Mouse (Mus musculus) liver, embryonic 16.5 days (tissue): ENCODE data around the gene R3hdml. TPM values are rescaled to one million over a fixed set of nuclear protein-coding genes. Genes with fewer than 3 reads are reported as not detected.
"Not testable (repeated sequence)": the region's sequence is repeated elsewhere in the genome, so short reads cannot be mapped to it uniquely, and the experiment has no call there.

Source experiments
- ATAC-seq: fragments of 200-750 bp; cut with Nextera tagmentation; 2 replicates; pipeline ENCODE4 v1.8.0; 2017; ENCODE audit warnings: low read depth, mild to moderate bottlenecking, moderate number of reproducible peaks, moderate library complexity
- H3K27ac ChIP-seq: fragments of 300-500 bp; sonication (generic); 2 replicates; pipeline ENCODE4 v1.5.1; 2014; ENCODE audit warnings: mild to moderate bottlenecking, low read length
- H3K27me3 ChIP-seq: fragments of 300-500 bp; sonication (generic); 2 replicates; pipeline ENCODE4 v1.6.1; 2014; ENCODE audit warnings: low read depth, low read length, mixed read lengths; ENCODE audit not compliant: control insufficient read depth, insufficient read depth
- H3K36me3 ChIP-seq: fragments of 300-500 bp; sonication (generic); 2 replicates; pipeline ENCODE4 v1.6.1; 2014; ENCODE audit warnings: mild to moderate bottlenecking; ENCODE audit not compliant: control insufficient read depth, insufficient read depth
- H3K4me1 ChIP-seq: fragments of 300-500 bp; sonication (generic); 2 replicates; pipeline ENCODE4 v1.6.1; 2014; ENCODE audit warnings: low read depth, low read length, mixed read lengths; ENCODE audit not compliant: control insufficient read depth
- H3K4me2 ChIP-seq: fragments of 300-500 bp; sonication (generic); 2 replicates; pipeline ENCODE4 v1.6.1; 2014; ENCODE audit warnings: low read depth, low read length, mixed read lengths
- H3K4me3 ChIP-seq: fragments of 300-500 bp; sonication (generic); 2 replicates; pipeline ENCODE4 v1.5.1; 2014; ENCODE audit warnings: low read depth, mild to moderate bottlenecking, low read length
- H3K9ac ChIP-seq: fragments of 300-500 bp; sonication (generic); 2 replicates; pipeline ENCODE4 v1.6.1; 2014; ENCODE audit warnings: low read depth, low read length
- H3K9me3 ChIP-seq: fragments of 300-500 bp; sonication (generic); replicated peaks from 2 replicates; pipeline ENCODE4 v1.6.1; 2016; ENCODE audit warnings: low read length; ENCODE audit not compliant: control insufficient read depth
- WGBS: fragments of 180-500 bp; shearing (Covaris S2); extraction: QIAGEN DNeasy Blood & Tissue Kit; methylation state at CpG from one replicate; pipeline ENCODE4 v1.1.7; 2014; ENCODE audit not compliant: insufficient replicate concordance; 5-methylcytosine and 5-hydroxymethylcytosine counted together
- polyA plus RNA-seq: library from polyadenylated mRNA; unstranded; fragments of >200 nt; fragmentation: Nextera tagmentation; extraction: Ambion mirVana; gene quantifications from 2 replicates; pipeline ENCODE4 v1.2.1, GENCODE M21; 2015

Gene R3hdml
- polyA plus RNA-seq, 1 experiment from 2014 or later = not detected

DNA sequence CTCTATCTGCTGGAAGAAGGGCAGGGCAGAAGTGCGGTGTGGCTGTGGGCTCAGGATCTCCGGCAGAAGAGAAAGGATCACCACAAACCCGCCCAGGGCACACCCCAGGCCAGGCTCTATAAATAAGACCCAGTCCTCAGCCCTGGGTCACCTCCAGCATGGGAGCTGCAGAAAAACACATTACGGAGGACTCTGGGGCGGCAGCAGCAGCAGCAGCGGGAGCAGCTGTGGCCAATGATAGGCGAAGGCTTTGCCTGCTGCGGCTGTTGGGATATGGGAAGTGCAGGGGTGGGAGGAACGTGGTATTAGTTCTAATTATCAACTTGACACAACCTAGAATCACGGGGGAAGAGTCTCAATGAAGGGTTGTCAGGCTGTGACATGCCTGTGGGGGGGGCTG is 32.7 kb upstream of the R3hdml start:
- Histone ChIP-seq H3K4me3 (no peak overlapping the region), H3K36me3 (no peaks in the 10 kb centered on the region), H3K9ac (no peak overlapping the region), H3K27ac (no peak overlapping the region), H3K4me1 (no peaks in the 10 kb centered on the region; the same call in 1 of the 2 replicates), H3K27me3 (peaks cover 9% of the 10 kb centered on the region), H3K4me2 (no peak overlapping the region), H3K9me3 (no peaks in the 10 kb centered on the region)
- 29% methylated on average over 10 of the region's 10 CpGs for WGBS
- ATAC-seq = no peak

DNA sequence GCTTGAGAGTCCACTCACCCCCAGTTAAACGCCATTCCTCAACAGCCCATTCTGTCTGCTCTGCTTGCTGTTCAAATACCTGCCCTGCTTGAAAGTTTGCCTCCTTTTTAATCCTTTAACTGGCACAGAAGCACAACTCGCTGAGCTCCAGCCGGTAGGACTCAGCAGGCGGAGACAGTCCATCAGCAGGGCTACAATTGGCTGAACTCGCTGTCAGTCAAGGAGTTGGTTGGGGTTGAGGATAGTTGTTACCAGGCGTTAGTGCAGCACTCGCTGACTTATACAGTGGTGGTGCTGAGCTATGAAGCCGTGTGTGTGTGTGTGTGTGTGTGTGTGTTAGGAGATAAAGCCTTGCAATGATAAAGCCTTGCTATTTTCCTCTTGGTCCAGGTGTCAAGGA is 31.5 kb upstream of the R3hdml start:
- Histone ChIP-seq H3K27me3 (peaks cover 9% of the 10 kb centered on the region), H3K4me2 (no peak overlapping the region), H3K9me3 (no peaks in the 10 kb centered on the region), H3K9ac (no peak overlapping the region), H3K27ac (no peak overlapping the region), H3K4me1 (no peaks in the 10 kb centered on the region; the same call in 1 of the 2 replicates), H3K36me3 (no peaks in the 10 kb centered on the region), H3K4me3 (no peak overlapping the region)
- no peak for ATAC-seq
- 71% methylated on average over 8 of the region's 8 CpGs for WGBS

DNA sequence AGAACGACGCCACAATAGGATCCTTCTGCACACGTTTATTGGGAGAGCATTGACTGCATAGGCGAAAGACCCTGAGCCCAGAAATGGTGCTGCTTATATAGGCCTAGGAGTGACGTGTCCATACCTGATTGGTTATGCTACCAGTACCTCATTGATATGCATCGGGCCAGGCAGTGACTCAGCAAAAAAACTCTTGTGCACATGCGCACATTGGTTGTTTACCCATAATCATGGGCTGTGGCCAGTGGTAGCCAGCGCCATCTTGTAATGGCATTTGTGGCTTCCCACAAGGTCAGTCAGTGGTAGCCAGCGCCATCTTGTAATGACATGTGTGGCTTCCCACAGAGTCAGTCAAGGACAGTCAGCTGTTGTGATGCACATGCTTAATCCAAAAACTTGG is 30.8 kb upstream of the R3hdml start:
- H3K27me3 ChIP-seq, H3K36me3 ChIP-seq, H3K27ac ChIP-seq, H3K4me1 ChIP-seq, H3K4me3 ChIP-seq, H3K9ac ChIP-seq, H3K9me3 ChIP-seq, ATAC-seq, H3K4me2 ChIP-seq: not testable (repeated sequence)
- 76% methylated on average over 9 of the region's 9 CpGs for WGBS

DNA sequence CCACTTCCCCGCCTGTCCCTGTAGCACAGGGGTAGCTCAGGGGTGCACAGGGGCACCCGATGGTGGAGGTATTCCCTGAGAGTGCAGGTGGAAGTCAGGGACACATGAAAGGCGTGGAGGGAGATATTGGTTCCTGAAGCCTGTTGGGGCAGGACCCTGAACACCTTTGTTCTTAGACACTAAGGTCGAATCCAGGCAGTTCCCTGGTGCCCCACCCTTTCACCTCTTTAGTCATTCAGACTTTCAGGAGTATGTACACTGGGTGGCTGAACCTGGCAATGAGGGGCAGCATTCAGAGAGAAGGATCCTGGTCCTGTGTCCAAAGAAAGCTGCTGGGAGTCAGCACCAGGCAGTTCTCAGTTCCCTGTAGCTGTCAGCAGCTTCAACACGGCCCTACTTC is 29.7 kb upstream of the R3hdml start:
- H3K36me3 ChIP-seq = no peaks in the 10 kb centered on the region
- no peak overlapping the region for H3K27ac ChIP-seq
- WGBS = 56% methylated on average over 5 of the region's 5 CpGs
- no peaks in the 10 kb centered on the region for H3K9me3 ChIP-seq
- no peak for ATAC-seq
- no peak overlapping the region for H3K4me3 ChIP-seq
- no peak overlapping the region for H3K9ac ChIP-seq
- peaks cover 9% of the 10 kb centered on the region for H3K27me3 ChIP-seq
- H3K4me1 ChIP-seq = no peaks in the 10 kb centered on the region; the same call in 1 of the 2 replicates
- no peak overlapping the region for H3K4me2 ChIP-seq

DNA sequence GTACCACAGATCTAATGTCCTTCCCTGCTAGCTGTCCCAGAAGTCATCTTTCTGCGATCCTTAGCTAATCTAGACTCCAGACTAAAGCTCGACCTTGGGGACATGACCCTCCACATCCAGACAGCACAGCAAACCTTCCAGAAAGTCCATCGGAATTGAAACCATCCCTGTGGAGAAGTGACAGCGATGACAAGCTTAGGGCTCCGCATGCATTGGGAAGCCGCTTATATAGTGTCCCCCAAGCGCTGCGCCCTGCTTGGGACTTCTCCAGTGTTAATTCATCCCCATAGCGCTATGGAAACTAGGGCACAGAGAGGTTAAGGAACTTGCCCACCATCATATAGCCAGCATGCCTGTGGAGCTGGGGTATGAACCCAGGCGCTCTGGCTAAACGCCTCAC is 29.3 kb upstream of the R3hdml start:
- Histone ChIP-seq H3K9me3 (no peaks in the 10 kb centered on the region), H3K27ac (no peak overlapping the region), H3K4me3 (no peak overlapping the region), H3K4me1 (no peaks in the 10 kb centered on the region; the same call in 1 of the 2 replicates), H3K9ac (no peak overlapping the region), H3K4me2 (no peak overlapping the region), H3K27me3 (peaks cover 9% of the 10 kb centered on the region), H3K36me3 (no peaks in the 10 kb centered on the region)
- no peak for ATAC-seq
- WGBS = 64% methylated on average over 11 of the region's 11 CpGs

DNA sequence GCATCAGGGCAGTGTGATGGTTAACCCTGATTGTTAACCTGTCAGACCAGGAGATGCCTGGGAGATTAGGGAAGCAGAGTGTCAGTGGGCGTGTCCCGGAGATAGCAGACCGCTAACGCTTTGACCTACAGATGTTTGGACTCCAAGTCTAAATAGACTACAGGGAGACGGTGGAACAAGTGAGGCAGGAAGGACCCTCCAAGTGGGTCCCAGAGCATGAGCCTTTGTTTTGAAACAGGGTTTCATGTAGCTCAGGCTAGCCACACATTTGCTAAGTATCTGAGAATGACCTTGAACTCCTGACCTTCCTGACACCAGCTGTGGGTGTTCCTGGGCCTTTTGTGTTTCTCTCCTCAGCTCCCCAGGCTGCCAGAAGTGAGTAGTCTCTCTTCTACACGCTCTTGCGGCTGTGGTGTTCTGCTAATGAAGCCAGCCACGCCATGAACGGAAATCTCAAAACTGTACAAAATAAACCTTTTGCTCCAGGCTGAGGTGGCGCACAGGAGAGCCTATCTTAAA is 28.8 kb upstream of the R3hdml start:
- Histone ChIP-seq H3K9ac (no peak overlapping the region), H3K4me2 (no peak overlapping the region), H3K27ac (no peak overlapping the region), H3K27me3 (peaks cover 9% of the 10 kb centered on the region), H3K9me3 (no peaks in the 10 kb centered on the region), H3K4me1 (no peaks in the 10 kb centered on the region; the same call in 1 of the 2 replicates), H3K36me3 (peaks cover 2% of the 10 kb centered on the region; the same call in 1 of the 2 replicates), H3K4me3 (no peak overlapping the region)
- no peak for ATAC-seq
- WGBS = 45% methylated on average over 10 of the region's 10 CpGs

DNA sequence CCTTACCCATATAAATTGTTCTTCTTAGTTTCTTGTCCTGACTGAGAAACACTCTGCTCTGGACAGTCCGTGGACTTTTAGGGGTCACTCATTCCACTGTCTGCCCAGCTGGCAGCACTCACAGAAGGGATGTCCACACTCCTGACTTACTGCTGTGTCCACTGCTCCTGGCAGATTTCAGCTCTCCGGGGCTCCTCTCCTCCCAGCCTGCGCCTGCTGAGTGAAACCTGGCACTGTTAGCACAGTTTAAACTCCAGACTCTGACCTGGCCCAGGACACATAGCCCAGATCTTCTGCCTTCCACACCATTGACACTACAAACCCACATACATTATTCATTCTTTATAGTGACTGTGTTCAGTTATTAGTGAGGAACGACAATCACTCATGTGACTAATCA is 28.1 kb upstream of the R3hdml start:
- no peak overlapping the region for H3K4me3 ChIP-seq
- no peak for ATAC-seq
- no peaks in the 10 kb centered on the region; the same call in 1 of the 2 replicates for H3K4me1 ChIP-seq
- peaks cover 4% of the 10 kb centered on the region for H3K27me3 ChIP-seq
- no peak overlapping the region for H3K4me2 ChIP-seq
- peaks cover 2% of the 10 kb centered on the region; the same call in 1 of the 2 replicates for H3K36me3 ChIP-seq
- no peak overlapping the region for H3K9ac ChIP-seq
- WGBS = 51% methylated on average over 4 of the region's 4 CpGs
- H3K27ac ChIP-seq = no peak overlapping the region
- H3K9me3 ChIP-seq = no peaks in the 10 kb centered on the region

DNA sequence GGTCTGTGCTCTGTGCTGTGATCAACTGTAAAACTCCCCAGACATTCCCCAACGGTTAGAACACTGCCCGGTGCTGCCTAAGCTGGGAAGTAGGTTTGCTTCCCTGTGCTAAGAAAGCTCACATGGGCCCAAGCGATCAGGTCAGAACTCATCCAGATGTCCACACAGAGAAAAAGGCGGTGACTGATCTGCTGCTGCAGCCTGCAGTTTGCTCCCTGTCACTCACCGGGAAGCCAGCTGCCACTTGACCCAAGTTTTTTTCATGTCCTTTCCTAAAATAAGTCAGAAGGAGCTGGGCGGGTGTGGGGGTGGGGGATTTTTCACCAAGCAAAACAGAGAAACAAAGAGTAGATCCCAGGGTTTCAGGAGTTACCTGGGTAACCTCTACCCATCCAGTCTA is 27.6 kb upstream of the R3hdml start:
- Histone ChIP-seq H3K9me3 (no peaks in the 10 kb centered on the region), H3K4me1 (no peaks in the 10 kb centered on the region; the same call in 1 of the 2 replicates), H3K27ac (no peak overlapping the region), H3K27me3 (no peaks in the 10 kb centered on the region; the same call in 1 of the 2 replicates), H3K4me3 (no peak overlapping the region), H3K4me2 (no peak overlapping the region), H3K9ac (no peak overlapping the region), H3K36me3 (peaks cover 2% of the 10 kb centered on the region; the same call in 1 of the 2 replicates)
- WGBS = 63% methylated on average over 6 of the region's 6 CpGs
- ATAC-seq = no peak

DNA sequence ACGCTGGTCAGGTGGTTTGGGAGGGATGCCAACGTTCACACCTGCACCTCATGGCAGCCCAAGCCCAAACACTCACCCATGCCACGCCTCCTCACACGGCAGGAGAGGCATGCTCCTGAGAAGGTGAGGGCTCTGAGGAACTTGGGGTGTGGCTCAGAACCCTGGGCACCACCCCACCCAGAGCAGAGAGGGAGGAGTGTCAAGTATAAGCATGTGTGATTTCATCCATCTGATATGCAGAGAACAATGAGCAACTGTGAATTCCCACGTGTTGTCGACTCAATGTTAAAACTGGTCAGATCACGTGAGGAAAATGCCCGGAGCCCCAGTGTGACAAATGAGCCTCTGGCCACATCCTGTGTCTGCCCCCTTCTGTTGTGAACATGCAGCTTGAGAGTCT is 25.3 kb upstream of the R3hdml start:
- no peak overlapping the region for H3K4me2 ChIP-seq
- H3K4me3 ChIP-seq = no peak overlapping the region
- no peak for ATAC-seq
- no peak overlapping the region for H3K9ac ChIP-seq
- peaks cover 2% of the 10 kb centered on the region; the same call in 1 of the 2 replicates for H3K36me3 ChIP-seq
- WGBS = 55% methylated on average over 8 of the region's 8 CpGs
- no peaks in the 10 kb centered on the region for H3K27me3 ChIP-seq
- peaks cover 6% of the 10 kb centered on the region for H3K4me1 ChIP-seq
- no peak overlapping the region for H3K27ac ChIP-seq
- no peaks in the 10 kb centered on the region for H3K9me3 ChIP-seq
